Mouse (Mus musculus): Measurements from ENCODE around the gene Timm8a2. TPM values are rescaled to one million over a fixed set of nuclear protein-coding genes. Genes with fewer than 3 reads are reported as not detected.
A peak's percentile ranks its signal among the peaks of the same experiment; 100 is the strongest.

The Timm8a2 gene
- total and polyA plus RNA-seq, 3 experiments = not detected

- no peak overlapping the region for H3K27ac ChIP-seq
- TF ChIP-seq EP300 (IDR thresholded peaks at IDR 0.05; ENCODE audit: insufficient read depth, low read depth, low read length) (no peak), CTCF (IDR thresholded peaks at IDR 0.05) (no peak), POLR2A (IDR thresholded peaks at IDR 0.05; ENCODE audit: insufficient read depth, low read depth, low read length) (no peak)
- no peak overlapping the region for H3K4me3 ChIP-seq
- H3K27me3 ChIP-seq (ENCODE audit: control insufficient read depth, insufficient read depth, low read length) = no peaks in the 10 kb centered on the region
- no peak overlapping the region for H3K9ac ChIP-seq (ENCODE audit: low read depth, low read length)
- H3K79me2 ChIP-seq (replicated peaks; ENCODE audit: control insufficient read depth, insufficient read depth, low read length) = no peaks in the 10 kb centered on the region
- H3K36me3 ChIP-seq (ENCODE audit: control insufficient read depth, insufficient read depth, low read length) = no peaks in the 10 kb centered on the region
- 0 out of 2 replicates have a peak, but pooled peaks cover 1% of the 10 kb centered on the region for H3K4me1 ChIP-seq (ENCODE audit: control insufficient read depth, insufficient read depth, low read length)
- no peak for DNase-seq
- intact Hi-C loops (cut with DNase I) = no loop called here
These were observed 30.7 kb upstream of the Timm8a2 start for GRCm38 (mm10) chr14:122003812-122004211.

GRCm38 (mm10) chr14:122008261-122008660 lies 26.2 kb upstream of the Timm8a2 start:
- Histone ChIP-seq H3K79me2 (replicated peaks; ENCODE audit: control insufficient read depth, insufficient read depth, low read length) (no peaks in the 10 kb centered on the region), H3K27ac (no peak overlapping the region), H3K4me1 (ENCODE audit: control insufficient read depth, insufficient read depth, low read length) (no peaks in the 10 kb centered on the region; the same call in 1 of the 2 replicates), H3K36me3 (ENCODE audit: control insufficient read depth, insufficient read depth, low read length) (no peaks in the 10 kb centered on the region), H3K27me3 (ENCODE audit: control insufficient read depth, insufficient read depth, low read length) (no peaks in the 10 kb centered on the region), H3K4me3 (no peak overlapping the region), H3K9ac (ENCODE audit: low read depth, low read length) (no peak overlapping the region)
- DNase-seq = no peak
- no peak for TF ChIP-seq CTCF (IDR thresholded peaks at IDR 0.05)
- TF ChIP-seq POLR2A (IDR thresholded peaks at IDR 0.05; ENCODE audit: insufficient read depth, low read depth, low read length) = no peak
- no peak for TF ChIP-seq EP300 (IDR thresholded peaks at IDR 0.05; ENCODE audit: insufficient read depth, low read depth, low read length)
- 92% methylated on average over 4 of the region's 4 CpGs for WGBS
- intact Hi-C loops (cut with DNase I) = no loop called here

GRCm38 (mm10) chr14:122009502-122009901 lies 25.0 kb upstream of the Timm8a2 start:
- TF ChIP-seq POLR2A (IDR thresholded peaks at IDR 0.05; ENCODE audit: insufficient read depth, low read depth, low read length) (no peak), EP300 (IDR thresholded peaks at IDR 0.05; ENCODE audit: insufficient read depth, low read depth, low read length) (no peak), CTCF (IDR thresholded peaks at IDR 0.05) (no peak)
- 77% methylated on average over 13 of the region's 13 CpGs for WGBS
- peak in 1 of 2 experiments; percentile 65 for DNase-seq
- Histone ChIP-seq H3K4me1 (ENCODE audit: control insufficient read depth, insufficient read depth, low read length) (no peaks in the 10 kb centered on the region; the same call in 1 of the 2 replicates), H3K36me3 (ENCODE audit: control insufficient read depth, insufficient read depth, low read length) (no peaks in the 10 kb centered on the region), H3K27ac (peak overlapping the region; percentile 45; the same call in 1 of the 2 replicates), H3K27me3 (ENCODE audit: control insufficient read depth, insufficient read depth, low read length) (no peaks in the 10 kb centered on the region), H3K79me2 (replicated peaks; ENCODE audit: control insufficient read depth, insufficient read depth, low read length) (no peaks in the 10 kb centered on the region), H3K4me3 (no peak overlapping the region), H3K9ac (ENCODE audit: low read depth, low read length) (no peak overlapping the region)
- intact Hi-C loops (cut with DNase I) = no loop called here

- WGBS = 77% methylated on average over 7 of the region's 7 CpGs
- TF ChIP-seq POLR2A (IDR thresholded peaks at IDR 0.05; ENCODE audit: insufficient read depth, low read depth, low read length) = no peak
- no peak for TF ChIP-seq EP300 (IDR thresholded peaks at IDR 0.05; ENCODE audit: insufficient read depth, low read depth, low read length)
- no peak for TF ChIP-seq CTCF (IDR thresholded peaks at IDR 0.05)
- Histone ChIP-seq H3K27me3 (ENCODE audit: control insufficient read depth, insufficient read depth, low read length) (no peaks in the 10 kb centered on the region), H3K9ac (ENCODE audit: low read depth, low read length) (no peak overlapping the region), H3K4me3 (no peak overlapping the region), H3K27ac (peak overlapping the region; percentile 45; the same call in 1 of the 2 replicates), H3K4me1 (ENCODE audit: control insufficient read depth, insufficient read depth, low read length) (no peaks in the 10 kb centered on the region; the same call in 1 of the 2 replicates), H3K36me3 (ENCODE audit: control insufficient read depth, insufficient read depth, low read length) (no peaks in the 10 kb centered on the region), H3K79me2 (replicated peaks; ENCODE audit: control insufficient read depth, insufficient read depth, low read length) (no peaks in the 10 kb centered on the region)
- intact Hi-C loops (cut with DNase I) = no loop called here
- peak; percentile 49 to 50 for DNase-seq
These were observed 24.2 kb upstream of the Timm8a2 start for GRCm38 (mm10) chr14:122010301-122010700.

GRCm38 (mm10) chr14:122011768-122012167 lies 22.7 kb upstream of the Timm8a2 start:
- Histone ChIP-seq H3K79me2 (replicated peaks; ENCODE audit: control insufficient read depth, insufficient read depth, low read length) (no peaks in the 10 kb centered on the region), H3K4me1 (ENCODE audit: control insufficient read depth, insufficient read depth, low read length) (no peaks in the 10 kb centered on the region; the same call in 1 of the 2 replicates), H3K27me3 (ENCODE audit: control insufficient read depth, insufficient read depth, low read length) (no peaks in the 10 kb centered on the region), H3K4me3 (no peak overlapping the region), H3K9ac (ENCODE audit: low read depth, low read length) (no peak overlapping the region), H3K36me3 (ENCODE audit: control insufficient read depth, insufficient read depth, low read length) (no peaks in the 10 kb centered on the region), H3K27ac (no peak overlapping the region)
- TF ChIP-seq POLR2A (IDR thresholded peaks at IDR 0.05; ENCODE audit: insufficient read depth, low read depth, low read length) = no peak
- no peak for TF ChIP-seq EP300 (IDR thresholded peaks at IDR 0.05; ENCODE audit: insufficient read depth, low read depth, low read length)
- no peak for TF ChIP-seq CTCF (IDR thresholded peaks at IDR 0.05)
- WGBS = 91% methylated on average over 8 of the region's 8 CpGs
- intact Hi-C loops (cut with DNase I) = no loop called here
- DNase-seq = no peak

- Histone ChIP-seq H3K27me3 (ENCODE audit: control insufficient read depth, insufficient read depth, low read length) (no peaks in the 10 kb centered on the region), H3K27ac (no peak overlapping the region), H3K36me3 (ENCODE audit: control insufficient read depth, insufficient read depth, low read length) (no peaks in the 10 kb centered on the region), H3K4me3 (no peak overlapping the region), H3K9ac (ENCODE audit: low read depth, low read length) (no peak overlapping the region), H3K79me2 (replicated peaks; ENCODE audit: control insufficient read depth, insufficient read depth, low read length) (no peaks in the 10 kb centered on the region), H3K4me1 (ENCODE audit: control insufficient read depth, insufficient read depth, low read length) (peaks cover 1% of the 10 kb centered on the region)
- 53% methylated on average over 5 of the region's 5 CpGs for WGBS
- TF ChIP-seq CTCF (IDR thresholded peaks at IDR 0.05) (no peak), EP300 (IDR thresholded peaks at IDR 0.05; ENCODE audit: insufficient read depth, low read depth, low read length) (no peak), POLR2A (IDR thresholded peaks at IDR 0.05; ENCODE audit: insufficient read depth, low read depth, low read length) (no peak)
- DNase-seq = no peak
- intact Hi-C loops (cut with DNase I) = no loop called here
These were observed 22.3 kb upstream of the Timm8a2 start for GRCm38 (mm10) chr14:122012193-122012592.

Data from heart, adult 2 months (tissue).